Mouse (Mus musculus): ENCODE data around the gene Mgat4e. TPM values are rescaled to one million over a fixed set of nuclear protein-coding genes. Genes with fewer than 3 reads are reported as not detected.

Mgat4e gene
- polyA plus RNA-seq, 1 experiment from 2014 or later, result not detected

DNA sequence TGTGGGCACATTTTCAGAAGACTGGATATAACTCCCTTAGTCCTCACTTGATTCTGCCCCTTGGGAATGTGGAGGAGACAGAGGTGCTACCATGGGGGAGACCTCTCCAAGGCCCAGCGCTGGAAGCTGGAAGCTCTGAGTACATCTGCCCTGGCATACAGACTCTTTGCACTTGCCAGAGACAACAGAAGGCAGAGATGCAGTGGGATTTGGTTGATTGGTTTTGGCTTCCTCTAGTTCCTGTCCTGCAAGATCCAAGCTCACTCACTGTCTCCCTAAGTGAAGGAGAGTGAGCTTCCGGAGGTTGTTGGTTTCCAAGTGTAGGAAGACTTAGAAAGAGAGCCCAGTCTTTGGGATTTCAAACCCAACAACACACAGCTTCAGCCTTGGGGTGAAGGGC lies 33.6 kb downstream of the Mgat4e start:
- H3K4me2 ChIP-seq (replicated peaks; ENCODE audit: low read depth, low read length), result no peak overlapping the region
- no peaks in the 10 kb centered on the region for H3K36me3 ChIP-seq (ENCODE audit: control insufficient read depth, insufficient read depth, low read length)
- no peaks in the 10 kb centered on the region for H3K9me3 ChIP-seq (ENCODE audit: control insufficient read depth, low read depth, low read length)
- no peaks in the 10 kb centered on the region for H3K27me3 ChIP-seq (ENCODE audit: control insufficient read depth, insufficient read depth, low read length)
- H3K4me3 ChIP-seq (ENCODE audit: low read depth, low read length), result no peak overlapping the region
- no peak for ATAC-seq (ENCODE audit: insufficient number of reproducible peaks, insufficient read depth, low FRiP score, low read depth)
- 67% methylated on average over 2 of the region's 2 CpGs for WGBS
- peaks cover 11% of the 10 kb centered on the region; the same call in 1 of the 2 replicates for H3K4me1 ChIP-seq (ENCODE audit: control insufficient read depth, insufficient read depth, low read length)
- H3K9ac ChIP-seq (replicated peaks; ENCODE audit: low read depth, low read length), result no peak overlapping the region
- peak overlapping the region; percentile 68; the same call in 1 of the 2 replicates for H3K27ac ChIP-seq (ENCODE audit: low read length)

DNA sequence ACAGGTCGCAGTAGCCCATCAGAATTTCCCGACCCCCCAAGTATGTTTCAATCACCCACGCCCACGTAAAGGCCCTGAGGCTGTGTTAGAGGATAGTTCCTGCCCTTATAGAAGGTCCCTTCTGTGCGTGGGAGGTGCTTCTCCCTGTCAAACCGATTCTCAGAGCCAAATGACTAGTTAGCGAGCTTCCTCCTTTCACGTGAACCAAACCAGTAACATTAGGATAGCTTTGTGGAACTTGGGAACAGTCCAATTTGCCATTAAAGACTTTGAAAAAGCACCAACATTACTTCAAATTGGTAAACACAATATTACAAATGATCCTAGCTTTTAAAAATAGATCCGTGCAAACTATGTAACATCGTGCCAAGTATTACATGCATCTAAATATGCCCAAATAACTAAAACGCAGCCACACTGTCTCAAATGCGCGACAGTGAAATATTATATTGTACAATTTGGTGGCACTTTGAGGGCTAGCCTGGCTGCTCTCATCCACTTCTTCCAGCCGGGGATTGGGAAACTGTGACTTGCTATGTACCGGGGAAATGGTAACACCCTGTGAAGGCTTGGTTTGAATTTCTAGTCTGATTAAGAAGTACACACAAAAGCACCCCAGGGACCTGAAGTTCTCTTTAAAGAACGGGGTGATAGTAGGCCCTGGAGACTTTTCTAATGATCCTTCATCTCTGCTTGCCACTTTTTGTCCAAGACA lies 35.4 kb downstream of the Mgat4e start:
- H3K9me3 ChIP-seq (ENCODE audit: control insufficient read depth, low read depth, low read length), result no peaks in the 10 kb centered on the region
- H3K36me3 ChIP-seq (ENCODE audit: control insufficient read depth, insufficient read depth, low read length), result no peaks in the 10 kb centered on the region
- H3K27me3 ChIP-seq (ENCODE audit: control insufficient read depth, insufficient read depth, low read length), result no peaks in the 10 kb centered on the region
- H3K4me2 ChIP-seq (replicated peaks; ENCODE audit: low read depth, low read length), result peak overlapping the region; percentile 87
- peak overlapping the region; percentile 69 for H3K27ac ChIP-seq (ENCODE audit: low read length)
- H3K4me1 ChIP-seq (ENCODE audit: control insufficient read depth, insufficient read depth, low read length), result peaks cover 11% of the 10 kb centered on the region; the same call in 1 of the 2 replicates
- peak overlapping the region; percentile 41 for H3K4me3 ChIP-seq (ENCODE audit: low read depth, low read length)
- WGBS, result 38% methylated on average over 16 of the region's 16 CpGs
- peak; percentile 34; the same call in 1 of the 2 replicates for ATAC-seq (ENCODE audit: insufficient number of reproducible peaks, insufficient read depth, low FRiP score, low read depth)
- H3K9ac ChIP-seq (replicated peaks; ENCODE audit: low read depth, low read length), result no peak overlapping the region

GRCm38 (mm10) chr1:134513312-134513860 lies 36.1 kb downstream of the Mgat4e start:
- H3K36me3 ChIP-seq (ENCODE audit: control insufficient read depth, insufficient read depth, low read length), result no peaks in the 10 kb centered on the region
- peak overlapping the region; percentile 57 for H3K9ac ChIP-seq (replicated peaks; ENCODE audit: low read depth, low read length)
- no peaks in the 10 kb centered on the region for H3K9me3 ChIP-seq (ENCODE audit: control insufficient read depth, low read depth, low read length)
- peaks cover 11% of the 10 kb centered on the region; the same call in 1 of the 2 replicates for H3K4me1 ChIP-seq (ENCODE audit: control insufficient read depth, insufficient read depth, low read length)
- 2% methylated on average over 38 of the region's 38 CpGs for WGBS
- H3K27me3 ChIP-seq (ENCODE audit: control insufficient read depth, insufficient read depth, low read length), result no peaks in the 10 kb centered on the region
- peak; percentile 79 for ATAC-seq (ENCODE audit: insufficient number of reproducible peaks, insufficient read depth, low FRiP score, low read depth)
- H3K4me2 ChIP-seq (replicated peaks; ENCODE audit: low read depth, low read length), result peak overlapping the region; percentile 87
- H3K27ac ChIP-seq (ENCODE audit: low read length), result peak overlapping the region; percentile 69
- peak overlapping the region; percentile 41 for H3K4me3 ChIP-seq (ENCODE audit: low read depth, low read length)

GRCm38 (mm10) chr1:134512584-134512983 lies 36.9 kb downstream of the Mgat4e start:
- H3K4me2 ChIP-seq (replicated peaks; ENCODE audit: low read depth, low read length), result peak overlapping the region; percentile 87
- WGBS, result 62% methylated on average over 6 of the region's 6 CpGs
- no peak for ATAC-seq (ENCODE audit: insufficient number of reproducible peaks, insufficient read depth, low FRiP score, low read depth)

GRCm38 (mm10) chr1:134512183-134512582 lies 37.3 kb downstream of the Mgat4e start:
- H3K27me3 ChIP-seq (ENCODE audit: control insufficient read depth, insufficient read depth, low read length), result no peaks in the 10 kb centered on the region
- WGBS, result 61% methylated on average over 4 of the region's 4 CpGs
- H3K27ac ChIP-seq (ENCODE audit: low read length), result no peak overlapping the region
- no peaks in the 10 kb centered on the region for H3K9me3 ChIP-seq (ENCODE audit: control insufficient read depth, low read depth, low read length)
- ATAC-seq (ENCODE audit: insufficient number of reproducible peaks, insufficient read depth, low FRiP score, low read depth), result no peak
- no peak overlapping the region for H3K4me2 ChIP-seq (replicated peaks; ENCODE audit: low read depth, low read length)
- H3K4me1 ChIP-seq (ENCODE audit: control insufficient read depth, insufficient read depth, low read length), result peaks cover 11% of the 10 kb centered on the region; the same call in 1 of the 2 replicates
- H3K4me3 ChIP-seq (ENCODE audit: low read depth, low read length), result no peak overlapping the region
- H3K36me3 ChIP-seq (ENCODE audit: control insufficient read depth, insufficient read depth, low read length), result peaks cover 4% of the 10 kb centered on the region; the same call in 1 of the 2 replicates
- no peak overlapping the region for H3K9ac ChIP-seq (replicated peaks; ENCODE audit: low read depth, low read length)

More at GRCm38 (mm10) chr1:134512584-134512983, 36.9 kb downstream of the Mgat4e start:
- Histone ChIP-seq H3K36me3 (ENCODE audit: control insufficient read depth, insufficient read depth, low read length) (no peaks in the 10 kb centered on the region; the same call in 1 of the 2 replicates), H3K9ac (replicated peaks; ENCODE audit: low read depth, low read length) (no peak overlapping the region), H3K4me1 (ENCODE audit: control insufficient read depth, insufficient read depth, low read length) (peaks cover 11% of the 10 kb centered on the region; the same call in 1 of the 2 replicates), H3K9me3 (ENCODE audit: control insufficient read depth, low read depth, low read length) (no peaks in the 10 kb centered on the region), H3K4me3 (ENCODE audit: low read depth, low read length) (no peak overlapping the region), H3K27ac (ENCODE audit: low read length) (no peak overlapping the region), H3K27me3 (ENCODE audit: control insufficient read depth, insufficient read depth, low read length) (no peaks in the 10 kb centered on the region)

GRCm38 (mm10) chr1:134510018-134510417 lies 39.5 kb downstream of the Mgat4e start:
- 51% methylated on average over 7 of the region's 7 CpGs for WGBS
- no peak overlapping the region for H3K27ac ChIP-seq (ENCODE audit: low read length)
- 0 out of 2 replicates have a peak, but pooled peaks cover 3% of the 10 kb centered on the region for H3K4me1 ChIP-seq (ENCODE audit: control insufficient read depth, insufficient read depth, low read length)
- H3K9ac ChIP-seq (replicated peaks; ENCODE audit: low read depth, low read length), result no peak overlapping the region
- no peak overlapping the region for H3K4me2 ChIP-seq (replicated peaks; ENCODE audit: low read depth, low read length)
- H3K36me3 ChIP-seq (ENCODE audit: control insufficient read depth, insufficient read depth, low read length), result peaks cover 15% of the 10 kb centered on the region
- no peaks in the 10 kb centered on the region for H3K27me3 ChIP-seq (ENCODE audit: control insufficient read depth, insufficient read depth, low read length)
- no peak for ATAC-seq (ENCODE audit: insufficient number of reproducible peaks, insufficient read depth, low FRiP score, low read depth)
- H3K9me3 ChIP-seq (ENCODE audit: control insufficient read depth, low read depth, low read length), result no peaks in the 10 kb centered on the region
- no peak overlapping the region for H3K4me3 ChIP-seq (ENCODE audit: low read depth, low read length)

DNA sequence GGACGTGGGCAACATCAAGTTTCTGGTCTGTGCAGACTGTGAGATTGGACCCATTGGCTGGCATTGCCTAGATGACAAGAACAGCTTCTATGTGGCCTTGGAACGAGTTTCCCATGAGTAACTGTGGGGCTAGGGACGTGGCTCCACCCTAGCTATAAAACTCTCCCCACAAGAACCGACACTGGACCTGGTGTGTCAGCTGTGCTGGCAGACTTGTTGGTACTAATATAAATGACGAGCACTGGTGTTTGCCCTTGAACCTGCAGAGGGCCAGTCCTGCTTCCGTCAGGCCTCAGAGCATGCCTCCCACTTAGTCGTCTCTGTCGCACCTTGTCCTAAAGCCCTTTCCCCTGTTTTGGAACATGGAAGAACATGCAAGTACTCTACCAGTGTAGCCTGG lies 43.3 kb downstream of the Mgat4e start:
- Histone ChIP-seq H3K27ac (ENCODE audit: low read length) (no peak overlapping the region), H3K9ac (replicated peaks; ENCODE audit: low read depth, low read length) (no peak overlapping the region), H3K9me3 (ENCODE audit: control insufficient read depth, low read depth, low read length) (no peaks in the 10 kb centered on the region), H3K4me2 (replicated peaks; ENCODE audit: low read depth, low read length) (no peak overlapping the region), H3K4me3 (ENCODE audit: low read depth, low read length) (no peak overlapping the region), H3K4me1 (ENCODE audit: control insufficient read depth, insufficient read depth, low read length) (no peaks in the 10 kb centered on the region), H3K27me3 (ENCODE audit: control insufficient read depth, insufficient read depth, low read length) (no peaks in the 10 kb centered on the region), H3K36me3 (ENCODE audit: control insufficient read depth, insufficient read depth, low read length) (peaks cover 15% of the 10 kb centered on the region)
- WGBS, result 87% methylated on average over 8 of the region's 8 CpGs
- no peak for ATAC-seq (ENCODE audit: insufficient number of reproducible peaks, insufficient read depth, low FRiP score, low read depth)

DNA sequence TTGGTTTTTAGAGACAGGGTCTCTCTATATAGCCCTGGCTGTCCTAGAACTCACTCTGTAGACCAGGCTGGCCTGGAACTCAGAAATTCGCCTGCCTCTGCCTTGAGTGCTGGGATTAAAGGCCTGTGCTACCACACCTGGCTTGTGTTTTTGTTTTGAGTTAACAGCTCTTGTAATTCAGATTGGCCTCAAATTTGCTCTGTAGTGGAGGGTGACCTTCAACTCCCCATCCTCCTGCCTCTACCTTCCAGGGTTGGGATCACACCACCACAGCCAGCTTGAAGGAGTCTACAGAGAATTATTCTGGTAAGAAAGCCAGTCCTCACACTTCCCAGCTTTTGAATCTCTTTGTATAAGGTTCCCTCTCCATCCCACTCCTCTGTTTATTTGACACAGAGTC lies 48.6 kb downstream of the Mgat4e start:
- no peak overlapping the region for H3K9ac ChIP-seq (replicated peaks; ENCODE audit: low read depth, low read length)
- peaks cover 3% of the 10 kb centered on the region for H3K36me3 ChIP-seq (ENCODE audit: control insufficient read depth, insufficient read depth, low read length)
- no peak overlapping the region for H3K4me2 ChIP-seq (replicated peaks; ENCODE audit: low read depth, low read length)
- no peaks in the 10 kb centered on the region for H3K27me3 ChIP-seq (ENCODE audit: control insufficient read depth, insufficient read depth, low read length)
- peaks cover 5% of the 10 kb centered on the region; the same call in 1 of the 2 replicates for H3K4me1 ChIP-seq (ENCODE audit: control insufficient read depth, insufficient read depth, low read length)
- no peak overlapping the region for H3K4me3 ChIP-seq (ENCODE audit: low read depth, low read length)
- 95% methylated on average over 1 of the region's 1 CpGs for WGBS
- H3K27ac ChIP-seq (ENCODE audit: low read length), result no peak overlapping the region
- no peak for ATAC-seq (ENCODE audit: insufficient number of reproducible peaks, insufficient read depth, low FRiP score, low read depth)
- H3K9me3 ChIP-seq (ENCODE audit: control insufficient read depth, low read depth, low read length), result no peaks in the 10 kb centered on the region

Measured in stomach, embryonic 14.5 days (tissue).